Mouse (Mus musculus): ENCODE measurements around the gene Hils1.

DNA sequence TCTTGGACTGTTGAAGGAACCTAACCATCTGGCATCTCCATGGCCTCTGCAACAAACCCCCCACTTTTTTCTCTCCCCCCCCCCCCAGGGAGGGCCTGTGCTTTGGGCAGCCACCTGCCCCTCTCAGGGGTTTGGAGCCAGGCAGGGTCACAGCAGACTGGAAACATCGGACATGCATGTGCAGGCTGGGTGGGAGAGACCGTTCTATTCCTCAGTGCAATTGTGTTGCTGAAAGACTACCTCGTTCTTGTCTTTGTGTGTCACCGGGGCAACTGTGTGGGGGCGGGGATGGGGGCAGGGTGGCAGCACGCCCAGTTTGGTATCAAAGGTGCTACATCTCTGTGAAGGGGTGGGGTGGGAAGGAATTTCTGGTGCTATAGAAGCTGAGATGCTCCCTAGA is 15.2 kb upstream of the Hils1 start:
- no peak for TF ChIP-seq CTCF (IDR thresholded peaks at IDR 0.05; ENCODE audit: control insufficient read depth, insufficient read depth, insufficient read length)
- no peak for TF ChIP-seq CEBPB (IDR thresholded peaks at IDR 0.05; ENCODE audit: low read depth)
- TF ChIP-seq MYOG (IDR thresholded peaks at IDR 0.05; ENCODE audit: control insufficient read depth, extremely low read depth, insufficient read length), result no peak
- TF ChIP-seq MAX (IDR thresholded peaks at IDR 0.05), result no peak
